Mouse (Mus musculus): Measurements from ENCODE around the gene Itga2b.

- TF ChIP-seq CTCF (IDR thresholded peaks at IDR 0.05; ENCODE audit: low read depth, low read length) (no peak), GATA1 (IDR thresholded peaks at IDR 0.05; ENCODE audit: borderline replicate concordance, low read length) (no peak), TAL1 (conservative IDR thresholded peaks at IDR 0.05; ENCODE audit: low read depth, low read length) (no peak), POLR2AphosphoS5 (IDR thresholded peaks at IDR 0.05; ENCODE audit: insufficient replicate concordance, low read depth, low read length) (no peak)
These were observed 11.9 kb upstream of the Itga2b start for GRCm38 (mm10) chr11:102481779-102482178.
